Mouse (Mus musculus) brain, embryonic 14.5 days (tissue): ENCODE data around the gene Pls1.

ENCODE experiments used
- CTCF ChIP-seq: fragments of 200-500 bp; IDR thresholded peaks from 2 replicates; pipeline ENCODE4 v1.5.1; 2012; ENCODE audit warnings: inconsistent platforms, mild to moderate bottlenecking, moderate library complexity, borderline replicate concordance; ENCODE audit not compliant: insufficient read depth, insufficient read length; ENCODE audit errors: extremely low read depth
- POLR2A ChIP-seq: fragments of 200-500 bp; IDR thresholded peaks from 2 replicates; pipeline ENCODE4 v1.6.1; 2012; ENCODE audit warnings: mild to moderate bottlenecking, inconsistent platforms, borderline replicate concordance; ENCODE audit not compliant: poor library complexity, insufficient read depth, insufficient read length, severe bottlenecking; ENCODE audit errors: extremely low read depth

DNA sequence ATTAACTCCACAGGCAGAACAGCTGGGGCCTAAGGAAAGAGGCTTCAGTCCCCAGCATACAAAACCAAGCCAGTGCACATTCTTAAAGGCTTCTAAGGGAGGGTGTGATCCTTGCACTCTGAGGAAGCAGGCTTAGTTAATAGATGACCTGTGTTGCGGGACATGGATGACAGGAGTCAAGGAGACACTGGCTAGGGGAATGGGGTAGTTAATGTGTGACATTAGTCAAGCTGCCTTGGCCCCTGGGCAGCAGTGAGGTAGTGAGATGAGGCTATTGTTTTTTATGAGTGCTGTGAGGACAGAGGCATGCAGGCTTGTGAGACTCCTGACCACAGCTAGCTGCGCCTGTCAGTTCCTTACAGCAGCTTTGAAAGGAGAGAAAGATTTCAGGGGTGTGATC lies 9.8 kb upstream of the Pls1 start:
- TF ChIP-seq CTCF (no peak), POLR2A (no peak)
